Mouse (Mus musculus): Measurements from ENCODE around the gene Sufu.

GRCm38 (mm10) chr19:46484518-46484917, 87.8 kb downstream of the Sufu start:
- TF ChIP-seq CTCF (IDR thresholded peaks at IDR 0.05; ENCODE audit: low read depth), result no peak
- no peak for TF ChIP-seq EP300 (optimal IDR thresholded peaks at IDR 0.05)
